In the genomic region with DNA sequence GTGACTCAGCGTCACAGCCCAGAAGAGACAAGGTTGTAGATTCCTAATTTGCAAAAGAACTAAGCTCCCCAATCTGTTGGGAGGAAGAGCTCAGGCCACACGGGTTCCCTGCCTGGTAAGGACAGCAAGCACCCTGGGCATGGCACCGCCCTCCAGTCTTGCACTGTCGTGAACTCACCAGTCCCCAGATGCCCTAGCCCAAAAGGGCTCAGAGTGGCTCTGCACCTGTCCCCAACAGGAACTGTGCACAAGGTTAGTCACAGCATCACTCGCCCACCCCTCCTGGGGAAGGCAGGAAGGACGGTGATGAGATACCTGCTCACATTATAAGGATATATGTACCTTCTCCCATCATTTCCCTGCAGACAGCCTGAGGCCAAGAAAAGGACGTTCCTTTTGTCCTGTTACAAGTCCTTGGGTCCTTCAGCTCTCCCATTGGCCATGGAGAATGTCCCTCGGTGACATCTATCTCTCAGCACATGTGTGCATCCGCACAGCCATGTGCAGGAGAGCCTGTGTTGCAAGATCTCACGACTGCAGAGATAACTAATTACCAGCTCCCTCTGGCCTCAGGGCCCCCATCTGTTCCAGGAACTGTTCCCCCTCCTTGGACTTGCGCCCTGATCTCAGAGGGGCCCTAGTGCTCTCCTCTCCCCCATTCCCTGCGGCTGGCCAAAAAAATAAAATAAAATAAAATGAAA, we compare ENCODE assay signal across 11 mouse cellular contexts.
DNase-seq lines count a peak whose midpoint lies in the region; ATAC-seq lines count a peak whose summit lies in the region.
"Had no signal": no experiment of that assay in that cellular context is flagged by ENCODE, and none has a peak within 500 bp of the region (broad histone marks: within the 10 kb centered on the region; RNA-seq: fewer than 3 reads in every experiment).

No protein-coding gene starts in this region.

- H3K4me3 ChIP-seq in hindbrain, embryonic 11.5 days (ENCODE audit: low read depth, low read length), result no peak overlapping the region
- no peak overlapping the region for H3K4me3 ChIP-seq in midbrain, embryonic 14.5 days (replicated peaks; ENCODE audit: low read depth, low read length)
- H3K4me3 ChIP-seq: limb, embryonic 15.5 days had no signal

- no peaks in the 10 kb centered on the region for H3K4me1 ChIP-seq in hindbrain, embryonic 11.5 days (replicated peaks; ENCODE audit: control insufficient read depth, insufficient read depth, low read length)
- H3K4me1 ChIP-seq in midbrain, embryonic 14.5 days (ENCODE audit: control insufficient read depth, insufficient read depth, low read length), result peaks cover 20% of the 10 kb centered on the region

- no peak overlapping the region for H3K4me2 ChIP-seq in hindbrain, embryonic 11.5 days (replicated peaks; ENCODE audit: low read depth, low read length)
- H3K4me2 ChIP-seq in midbrain, embryonic 14.5 days (ENCODE audit: low read length), result peak overlapping the region; percentile 26
- H3K4me2 ChIP-seq: limb, embryonic 15.5 days had no signal

- H3K9me3 ChIP-seq in hindbrain, embryonic 11.5 days (ENCODE audit: control insufficient read depth, low read length), result no peaks in the 10 kb centered on the region
- no peaks in the 10 kb centered on the region for H3K9me3 ChIP-seq in midbrain, embryonic 14.5 days (ENCODE audit: control insufficient read depth, low read length)
- H3K9me3 ChIP-seq: limb, embryonic 15.5 days had no signal

- no peak overlapping the region for H3K9ac ChIP-seq in hindbrain, embryonic 11.5 days (ENCODE audit: low read depth, low read length)
- no peak overlapping the region for H3K9ac ChIP-seq in midbrain, embryonic 14.5 days (replicated peaks; ENCODE audit: low read length)
- H3K9ac ChIP-seq: limb, embryonic 15.5 days had no signal

- H3K27me3 ChIP-seq in hindbrain, embryonic 11.5 days (ENCODE audit: control insufficient read depth, insufficient read depth, low read length), result no peaks in the 10 kb centered on the region
- H3K27me3 ChIP-seq in midbrain, embryonic 14.5 days (ENCODE audit: control insufficient read depth, insufficient read depth, low read length), result no peaks in the 10 kb centered on the region
- H3K27me3 ChIP-seq: limb, embryonic 15.5 days had no signal

- no peaks in the 10 kb centered on the region for H3K36me3 ChIP-seq in hindbrain, embryonic 11.5 days (ENCODE audit: control insufficient read depth, insufficient read depth, low read length)
- H3K36me3 ChIP-seq in midbrain, embryonic 14.5 days (ENCODE audit: control insufficient read depth, insufficient read depth, low read length), result no peaks in the 10 kb centered on the region
- H3K36me3 ChIP-seq: limb, embryonic 15.5 days had no signal

- WGBS in hindbrain, embryonic 11.5 days, result 72% methylated on average over 12 of the region's 12 CpGs
- 44% methylated on average over 12 of the region's 12 CpGs for WGBS in midbrain, embryonic 14.5 days

- H3K27ac ChIP-seq in hindbrain, embryonic 11.5 days (ENCODE audit: low read depth, low read length), result no peak overlapping the region
- peak overlapping the region; percentile 82 for H3K27ac ChIP-seq in midbrain, embryonic 14.5 days (replicated peaks; ENCODE audit: low read depth, low read length)
- H3K27ac ChIP-seq: limb, embryonic 15.5 days had no signal

- DNase-seq in frontal cortex, postnatal 10 days (ENCODE audit: low spot score in 2 of 2), result no peak
- DNase-seq in cerebellum, adult 9-11 months, result peak; percentile 52
- DNase-seq in hindbrain, embryonic 11.5 days (ENCODE audit: low spot score), result peak; percentile 6
- no peak for DNase-seq in midbrain, embryonic 14.5 days
- no peak for DNase-seq in gastrocnemius, postnatal 10 days
- no peak for DNase-seq in kidney, adult 9 months
- DNase-seq: right cerebral cortex, postnatal 25 days had no signal

- peak; percentile 23; the same call in 1 of the 2 replicates for ATAC-seq in frontal cortex, adult (ENCODE audit: low TSS enrichment)
- no peak for ATAC-seq in hindbrain, embryonic 11.5 days (ENCODE audit: low FRiP score)
- ATAC-seq in midbrain, embryonic 14.5 days (ENCODE audit: low FRiP score, low TSS enrichment), result peak; percentile 73
- ATAC-seq in monocyte, adult 5-6 weeks (replicated peaks; ENCODE audit: insufficient number of reproducible peaks, low FRiP score, low TSS enrichment, poor library complexity, severe bottlenecking), result no peak
- ATAC-seq: lung, postnatal 0 days had no signal

Comparison
In these comparisons a context has a peak if more than half of its experiments do, and no peak if none do; other contexts are left out.
1. ATAC-seq: peak in frontal cortex, adult (single experiment) and midbrain, embryonic 14.5 days (single experiment); none in hindbrain, embryonic 11.5 days (single experiment) and monocyte, adult 5-6 weeks (single experiment).
2. DNase-seq: peak in cerebellum, adult 9-11 months (single experiment) and hindbrain, embryonic 11.5 days (single experiment); none in frontal cortex, postnatal 10 days (0 of 2), midbrain, embryonic 14.5 days (single experiment), gastrocnemius, postnatal 10 days (single experiment) and kidney, adult 9 months (single experiment).